Mouse (Mus musculus) heart, adult 2 months (tissue): ENCODE data around the gene Diras2.

Experiments used
- CTCF ChIP-seq: fragments of 200-600 bp; IDR thresholded peaks from 2 replicates; pipeline ENCODE4 v1.8.1; 2022; ENCODE audit warnings: antibody characterized with exemption, mild to moderate bottlenecking, moderate library complexity
- POLR2A ChIP-seq: fragments of 200-500 bp; IDR thresholded peaks from 2 replicates; pipeline ENCODE4 v1.6.1; 2011; ENCODE audit warnings: mild to moderate bottlenecking, low read depth, low read length, control low read depth; ENCODE audit not compliant: insufficient read depth

GRCm38 (mm10) chr13:52521176-52521575, 9.9 kb downstream of the Diras2 start:
- TF ChIP-seq CTCF (no peak), POLR2A (no peak)
